Mouse (Mus musculus): ENCODE results near the gene Hoxd10. TPM values are rescaled to one million over a fixed set of nuclear protein-coding genes. Genes with fewer than 3 reads are reported as not detected.

Gene Hoxd10
- polyA plus RNA-seq, 1 experiment, result not detected

GRCm38 (mm10) chr2:74670632-74671188 lies 21.0 kb upstream of the Hoxd10 start:
- 8% methylated on average over 3 of the region's 3 CpGs for WGBS
- Histone ChIP-seq H3K4me1 (ENCODE audit: control insufficient read depth, insufficient read depth, low read length) (peaks cover 5% of the 10 kb centered on the region), H3K27ac (ENCODE audit: insufficient read depth, low read depth, low read length) (no peak overlapping the region), H3K4me3 (ENCODE audit: insufficient read depth, low read depth, low read length) (no peak overlapping the region)
- TF ChIP-seq POLR2A (IDR thresholded peaks at IDR 0.05; ENCODE audit: insufficient read depth, low read depth, low read length) (no peak), CTCF (IDR thresholded peaks at IDR 0.05; ENCODE audit: insufficient read depth, low read depth, low read length) (no peak)

GRCm38 (mm10) chr2:74671847-74672246 lies 19.9 kb upstream of the Hoxd10 start:
- Histone ChIP-seq H3K27ac (ENCODE audit: insufficient read depth, low read depth, low read length) (no peak overlapping the region), H3K4me1 (ENCODE audit: control insufficient read depth, insufficient read depth, low read length) (peaks cover 5% of the 10 kb centered on the region), H3K4me3 (ENCODE audit: insufficient read depth, low read depth, low read length) (no peak overlapping the region)
- WGBS, result 32% methylated on average over 5 of the region's 5 CpGs
- TF ChIP-seq CTCF (IDR thresholded peaks at IDR 0.05; ENCODE audit: insufficient read depth, low read depth, low read length), result no peak
- TF ChIP-seq POLR2A (IDR thresholded peaks at IDR 0.05; ENCODE audit: insufficient read depth, low read depth, low read length), result no peak

- Histone ChIP-seq H3K27ac (ENCODE audit: insufficient read depth, low read depth, low read length) (no peak overlapping the region), H3K4me3 (ENCODE audit: insufficient read depth, low read depth, low read length) (no peak overlapping the region), H3K4me1 (ENCODE audit: control insufficient read depth, insufficient read depth, low read length) (peaks cover 5% of the 10 kb centered on the region)
- 10% methylated on average over 40 of the region's 40 CpGs for WGBS
- TF ChIP-seq CTCF (IDR thresholded peaks at IDR 0.05; ENCODE audit: insufficient read depth, low read depth, low read length) (peak; percentile 40; the same call in 1 of the 2 replicates), POLR2A (IDR thresholded peaks at IDR 0.05; ENCODE audit: insufficient read depth, low read depth, low read length) (no peak)
These were observed 19.0 kb upstream of the Hoxd10 start for GRCm38 (mm10) chr2:74672481-74673362.

GRCm38 (mm10) chr2:74673835-74674425 lies 17.8 kb upstream of the Hoxd10 start:
- Histone ChIP-seq H3K4me1 (ENCODE audit: control insufficient read depth, insufficient read depth, low read length) (peaks cover 5% of the 10 kb centered on the region), H3K27ac (ENCODE audit: insufficient read depth, low read depth, low read length) (no peak overlapping the region), H3K4me3 (ENCODE audit: insufficient read depth, low read depth, low read length) (no peak overlapping the region)
- TF ChIP-seq POLR2A (IDR thresholded peaks at IDR 0.05; ENCODE audit: insufficient read depth, low read depth, low read length) (no peak), CTCF (IDR thresholded peaks at IDR 0.05; ENCODE audit: insufficient read depth, low read depth, low read length) (no peak)
- 2% methylated on average over 24 of the region's 24 CpGs for WGBS

GRCm38 (mm10) chr2:74674881-74675665 lies 16.7 kb upstream of the Hoxd10 start, which contains the start of gene Hoxd12:
Gene Hoxd12, plus strand, starts transcription at chr2:74675013.
- H3K4me3 ChIP-seq (ENCODE audit: insufficient read depth, low read depth, low read length), result no peak within 1 kb of the TSS
- H3K4me1 ChIP-seq (ENCODE audit: control insufficient read depth, insufficient read depth, low read length), result peaks cover 5% of the 10 kb centered on the region
- WGBS, result 4% methylated on average over 47 of the region's 47 CpGs
- H3K27ac ChIP-seq (ENCODE audit: insufficient read depth, low read depth, low read length), result no peak within 1 kb of the TSS
- no peak for TF ChIP-seq CTCF (IDR thresholded peaks at IDR 0.05; ENCODE audit: insufficient read depth, low read depth, low read length)
- no peak for TF ChIP-seq POLR2A (IDR thresholded peaks at IDR 0.05; ENCODE audit: insufficient read depth, low read depth, low read length)

GRCm38 (mm10) chr2:74675666-74676282 lies 15.9 kb upstream of the Hoxd10 start:
- TF ChIP-seq CTCF (IDR thresholded peaks at IDR 0.05; ENCODE audit: insufficient read depth, low read depth, low read length), result no peak
- TF ChIP-seq POLR2A (IDR thresholded peaks at IDR 0.05; ENCODE audit: insufficient read depth, low read depth, low read length), result no peak
- WGBS, result 6% methylated on average over 24 of the region's 24 CpGs
- peaks cover 5% of the 10 kb centered on the region for H3K4me1 ChIP-seq (ENCODE audit: control insufficient read depth, insufficient read depth, low read length)
- H3K4me3 ChIP-seq (ENCODE audit: insufficient read depth, low read depth, low read length), result no peak overlapping the region
- H3K27ac ChIP-seq (ENCODE audit: insufficient read depth, low read depth, low read length), result no peak overlapping the region

- WGBS, result 6% methylated on average over 9 of the region's 9 CpGs
- no peak overlapping the region for H3K4me3 ChIP-seq (ENCODE audit: insufficient read depth, low read depth, low read length)
- TF ChIP-seq POLR2A (IDR thresholded peaks at IDR 0.05; ENCODE audit: insufficient read depth, low read depth, low read length) (no peak), CTCF (IDR thresholded peaks at IDR 0.05; ENCODE audit: insufficient read depth, low read depth, low read length) (no peak)
These were observed 15.2 kb upstream of the Hoxd10 start for GRCm38 (mm10) chr2:74676376-74677052.

GRCm38 (mm10) chr2:74677106-74677505 lies 14.6 kb upstream of the Hoxd10 start:
- WGBS, result 22% methylated on average over 2 of the region's 2 CpGs
- TF ChIP-seq POLR2A (IDR thresholded peaks at IDR 0.05; ENCODE audit: insufficient read depth, low read depth, low read length), result no peak
- no peak for TF ChIP-seq CTCF (IDR thresholded peaks at IDR 0.05; ENCODE audit: insufficient read depth, low read depth, low read length)
- no peak overlapping the region for H3K4me3 ChIP-seq (ENCODE audit: insufficient read depth, low read depth, low read length)
- H3K4me1 ChIP-seq (ENCODE audit: control insufficient read depth, insufficient read depth, low read length), result peaks cover 5% of the 10 kb centered on the region
- H3K27ac ChIP-seq (ENCODE audit: insufficient read depth, low read depth, low read length), result no peak overlapping the region

More at GRCm38 (mm10) chr2:74676376-74677052, 15.2 kb upstream of the Hoxd10 start:
- no peak overlapping the region for H3K27ac ChIP-seq (ENCODE audit: insufficient read depth, low read depth, low read length)
- H3K4me1 ChIP-seq (ENCODE audit: control insufficient read depth, insufficient read depth, low read length), result peaks cover 5% of the 10 kb centered on the region
